Mouse (Mus musculus) heart, embryonic 16.5 days (tissue): Measurements from ENCODE around the gene Sun3. TPM values are rescaled to one million over a fixed set of nuclear protein-coding genes. Genes with fewer than 3 reads are reported as not detected.

Source experiments
- ATAC-seq: fragments of 200-750 bp; cut with Nextera tagmentation; replicated peaks from 2 replicates; pipeline ENCODE4 v1.8.0; 2017; ENCODE audit warnings: moderate number of reproducible peaks; ENCODE audit not compliant: insufficient read depth, low FRiP score; ENCODE audit errors: extremely low read depth
- H3K27ac ChIP-seq: fragments of 300-500 bp; sonication (generic); 2 replicates; pipeline ENCODE4 v1.5.1; 2014; ENCODE audit warnings: mild to moderate bottlenecking, low read length, control low read depth, moderate library complexity
- H3K27me3 ChIP-seq: fragments of 300-500 bp; sonication (generic); 2 replicates; pipeline ENCODE4 v1.6.1; 2014; ENCODE audit warnings: low read length, mixed read lengths; ENCODE audit not compliant: control insufficient read depth, insufficient read depth
- H3K36me3 ChIP-seq: fragments of 300-500 bp; sonication (generic); 2 replicates; pipeline ENCODE4 v1.6.1; 2014; ENCODE audit not compliant: control insufficient read depth, insufficient read depth
- H3K4me1 ChIP-seq: fragments of 300-500 bp; sonication (generic); 2 replicates; pipeline ENCODE4 v1.6.1; 2014; ENCODE audit warnings: low read length, mixed read lengths; ENCODE audit not compliant: control insufficient read depth, insufficient read depth
- H3K4me2 ChIP-seq: fragments of 300-500 bp; sonication (generic); 2 replicates; pipeline ENCODE4 v1.6.1; 2014; ENCODE audit warnings: low read depth, mild to moderate bottlenecking, control low read depth, low read length
- H3K4me3 ChIP-seq: fragments of 300-500 bp; sonication (generic); 2 replicates; pipeline ENCODE4 v1.5.1; 2014; ENCODE audit warnings: mild to moderate bottlenecking, control low read depth, low read length
- H3K9ac ChIP-seq: fragments of 300-500 bp; sonication (generic); 2 replicates; pipeline ENCODE4 v1.6.1; 2014; ENCODE audit warnings: low read length, control low read depth
- H3K9me3 ChIP-seq: fragments of 300-500 bp; sonication (generic); replicated peaks from 2 replicates; pipeline ENCODE4 v1.6.1; 2016; ENCODE audit warnings: low read length; ENCODE audit not compliant: control insufficient read depth
- WGBS: fragments of 180-500 bp; shearing (Covaris S2); extraction: QIAGEN DNeasy Blood & Tissue Kit; methylation state at CpG from one replicate; pipeline ENCODE4 v1.1.7; 2014; 5-methylcytosine and 5-hydroxymethylcytosine counted together
- polyA plus RNA-seq: library from polyadenylated mRNA; unstranded; fragments of >200 nt; fragmentation: Nextera tagmentation; extraction: Ambion mirVana; gene quantifications from 2 replicates; pipeline ENCODE4 v1.2.1, GENCODE M21; 2015

The Sun3 gene
- polyA plus RNA-seq, 1 experiment from 2014 or later, result 1.2 TPM

GRCm38 (mm10) chr11:9047044-9047443, 1.7 kb downstream of the Sun3 start:
- Histone ChIP-seq H3K4me3 (no peak overlapping the region), H3K4me1 (peaks cover 27% of the 10 kb centered on the region), H3K9me3 (no peaks in the 10 kb centered on the region), H3K9ac (no peak overlapping the region), H3K27ac (peak overlapping the region; percentile 71), H3K27me3 (no peaks in the 10 kb centered on the region), H3K36me3 (no peaks in the 10 kb centered on the region), H3K4me2 (peak overlapping the region; percentile 20; the same call in 1 of the 2 replicates)
- WGBS, result 26% methylated on average over 5 of the region's 5 CpGs
- peak; percentile 85 for ATAC-seq

GRCm38 (mm10) chr11:9046546-9046945, 2.2 kb downstream of the Sun3 start:
- no peak overlapping the region for H3K9ac ChIP-seq
- no peaks in the 10 kb centered on the region for H3K27me3 ChIP-seq
- 48% methylated on average over 2 of the region's 2 CpGs for WGBS
- no peak overlapping the region for H3K4me3 ChIP-seq
- no peak for ATAC-seq
- H3K4me1 ChIP-seq, result peaks cover 27% of the 10 kb centered on the region
- H3K36me3 ChIP-seq, result no peaks in the 10 kb centered on the region
- peak overlapping the region; percentile 71 for H3K27ac ChIP-seq
- H3K4me2 ChIP-seq, result no peak overlapping the region; the same call in 1 of the 2 replicates
- no peaks in the 10 kb centered on the region for H3K9me3 ChIP-seq

- no peak for ATAC-seq
- H3K4me3 ChIP-seq, result no peak overlapping the region
- no peak overlapping the region for H3K9ac ChIP-seq
- no peaks in the 10 kb centered on the region for H3K36me3 ChIP-seq
- WGBS, result 81% methylated on average over 2 of the region's 2 CpGs
- no peak overlapping the region for H3K4me2 ChIP-seq
- no peaks in the 10 kb centered on the region for H3K27me3 ChIP-seq
- no peak overlapping the region for H3K27ac ChIP-seq
- H3K9me3 ChIP-seq, result 0 out of 2 replicates have a peak, but pooled peaks cover 3% of the 10 kb centered on the region
- no peaks in the 10 kb centered on the region for H3K4me1 ChIP-seq
Measured at GRCm38 (mm10) chr11:9031530-9031929, 17.3 kb downstream of the Sun3 start.

- no peak overlapping the region for H3K9ac ChIP-seq
- peak; percentile 63; the same call in 1 of the 2 replicates for ATAC-seq
- H3K27me3 ChIP-seq, result no peaks in the 10 kb centered on the region
- no peaks in the 10 kb centered on the region for H3K9me3 ChIP-seq
- no peaks in the 10 kb centered on the region for H3K36me3 ChIP-seq
- no peak overlapping the region for H3K4me2 ChIP-seq
- H3K4me1 ChIP-seq, result no peaks in the 10 kb centered on the region
- H3K27ac ChIP-seq, result peak overlapping the region; percentile 59
- WGBS, result 53% methylated on average over 3 of the region's 3 CpGs
- no peak overlapping the region for H3K4me3 ChIP-seq
Measured at GRCm38 (mm10) chr11:9025211-9025610, 23.6 kb downstream of the Sun3 start.

GRCm38 (mm10) chr11:9024782-9025181, 24.0 kb downstream of the Sun3 start:
- Histone ChIP-seq H3K4me2 (no peak overlapping the region), H3K4me3 (no peak overlapping the region), H3K9me3 (no peaks in the 10 kb centered on the region), H3K4me1 (no peaks in the 10 kb centered on the region), H3K27me3 (no peaks in the 10 kb centered on the region), H3K27ac (peak overlapping the region; percentile 59), H3K9ac (no peak overlapping the region), H3K36me3 (no peaks in the 10 kb centered on the region)
- peak; percentile 69 for ATAC-seq
- WGBS, result 45% methylated on average over 7 of the region's 7 CpGs

- Histone ChIP-seq H3K4me2 (no peak overlapping the region), H3K9ac (no peak overlapping the region), H3K9me3 (no peaks in the 10 kb centered on the region), H3K27me3 (no peaks in the 10 kb centered on the region), H3K27ac (no peak overlapping the region), H3K4me3 (no peak overlapping the region), H3K36me3 (no peaks in the 10 kb centered on the region), H3K4me1 (no peaks in the 10 kb centered on the region)
- ATAC-seq, result no peak
- 86% methylated on average over 5 of the region's 5 CpGs for WGBS
Measured at GRCm38 (mm10) chr11:9020207-9020606, 28.6 kb downstream of the Sun3 start.

GRCm38 (mm10) chr11:9018491-9019267, 30.1 kb downstream of the Sun3 start:
- 62% methylated on average over 6 of the region's 6 CpGs for WGBS
- no peak for ATAC-seq

GRCm38 (mm10) chr11:9014740-9015139, 34.1 kb downstream of the Sun3 start:
- no peak for ATAC-seq
- H3K4me2 ChIP-seq, result no peak overlapping the region
- WGBS, result 77% methylated on average over 3 of the region's 3 CpGs

More at GRCm38 (mm10) chr11:9018491-9019267, 30.1 kb downstream of the Sun3 start:
- Histone ChIP-seq H3K9ac (no peak overlapping the region), H3K4me1 (no peaks in the 10 kb centered on the region), H3K4me3 (no peak overlapping the region), H3K27ac (no peak overlapping the region), H3K9me3 (no peaks in the 10 kb centered on the region), H3K27me3 (no peaks in the 10 kb centered on the region), H3K36me3 (no peaks in the 10 kb centered on the region), H3K4me2 (no peak overlapping the region)

GRCm38 (mm10) chr11:9011348-9011747, 37.4 kb downstream of the Sun3 start:
- Histone ChIP-seq H3K36me3 (peaks cover 9% of the 10 kb centered on the region; the same call in 1 of the 2 replicates), H3K9ac (peak overlapping the region; percentile 89), H3K27ac (peak overlapping the region; percentile 90), H3K9me3 (no peaks in the 10 kb centered on the region), H3K4me1 (peaks cover 11% of the 10 kb centered on the region), H3K4me2 (peak overlapping the region; percentile 89), H3K27me3 (no peaks in the 10 kb centered on the region), H3K4me3 (peak overlapping the region; percentile 78)
- WGBS, result 4% methylated on average over 3 of the region's 3 CpGs
- ATAC-seq, result peak; percentile 19; the same call in 1 of the 2 replicates

More at GRCm38 (mm10) chr11:9014740-9015139, 34.1 kb downstream of the Sun3 start:
- Histone ChIP-seq H3K9me3 (no peaks in the 10 kb centered on the region), H3K27me3 (no peaks in the 10 kb centered on the region), H3K9ac (no peak overlapping the region), H3K27ac (no peak overlapping the region), H3K4me3 (no peak overlapping the region), H3K4me1 (peaks cover 6% of the 10 kb centered on the region), H3K36me3 (no peaks in the 10 kb centered on the region)
